Mouse (Mus musculus) ES-CJ7 (cell line): ENCODE measurements at regions not wholly inside any gene's neighbourhood (a gene's known extent, or its start where the extent isn't known, plus 50 kb on each side); places are given as distances from the start of the nearest gene placed in this dataset.

Experiments used
- DNase-seq: peaks from one replicate; pipeline ENCODE4 v3.0.0; 2011; ENCODE audit warnings: low read depth, low spot score

DNA sequence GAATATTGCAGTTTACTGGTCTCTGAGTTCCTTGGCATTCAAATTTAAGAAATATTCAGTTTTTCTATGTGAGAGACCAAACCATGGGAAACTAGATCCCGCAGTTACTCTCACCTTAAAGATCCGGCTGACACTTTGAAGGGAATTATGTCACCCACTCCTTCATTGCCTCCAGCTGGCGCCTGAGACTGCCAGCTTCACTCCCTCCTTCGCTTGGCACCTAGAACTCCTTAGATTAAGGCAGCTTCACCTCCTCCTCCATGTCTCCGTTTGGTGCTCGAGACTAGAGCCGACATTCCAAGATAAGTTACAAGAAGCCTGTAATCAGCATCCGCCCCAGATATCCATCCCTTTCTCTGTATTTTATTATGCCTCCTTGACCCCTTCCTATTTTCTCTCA is 269.3 kb upstream of the Slitrk4 start:
- no peak for DNase-seq

DNA sequence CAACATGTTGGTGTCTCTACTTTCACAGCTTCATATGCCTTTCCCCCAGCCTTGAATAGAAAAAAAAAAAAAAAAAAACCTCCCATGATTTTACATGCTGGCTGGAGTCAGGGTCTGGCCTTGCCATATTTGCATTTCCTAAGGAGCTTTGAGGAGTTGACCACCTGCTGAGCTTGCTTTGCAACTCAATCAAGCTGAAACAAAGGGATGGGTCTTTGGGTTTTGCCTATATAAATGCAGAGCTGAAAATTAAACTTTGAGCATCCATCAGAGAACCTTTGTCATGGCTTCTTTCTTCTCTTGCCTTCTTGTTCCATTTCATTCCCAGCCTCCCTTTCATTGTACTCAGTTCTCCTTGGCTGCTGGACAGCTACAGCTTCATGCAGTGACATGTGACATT is 228.2 kb upstream of the Slitrk4 start:
- peak; percentile 69 for DNase-seq
